Mouse (Mus musculus): ENCODE measurements around the gene Enox1. TPM values are rescaled to one million over a fixed set of nuclear protein-coding genes. Genes with fewer than 3 reads are reported as not detected.

The Enox1 gene
- polyA plus RNA-seq, 1 experiment from 2014 or later = 1.9 TPM

DNA sequence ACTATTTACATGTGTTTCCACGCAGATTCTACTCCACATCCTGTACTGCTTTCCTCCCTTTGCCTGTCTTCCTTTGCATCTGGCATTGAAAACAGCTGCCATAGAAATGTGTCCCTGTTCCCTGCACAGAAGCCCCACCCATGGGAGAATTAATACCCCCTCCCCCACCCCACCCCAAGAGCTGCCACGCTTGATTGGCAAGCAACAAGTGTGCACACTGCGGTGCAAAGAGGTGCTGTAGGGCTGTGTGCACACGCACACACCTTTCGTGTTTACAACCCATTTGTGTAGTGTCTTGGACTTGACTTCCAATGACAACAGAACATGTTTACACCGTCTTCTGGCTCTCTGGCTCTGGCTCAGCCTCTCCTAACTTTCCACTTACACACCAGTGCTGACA lies 154.9 kb downstream of the Enox1 start:
- ATAC-seq (replicated peaks; ENCODE audit: extremely low read depth, insufficient read depth, low FRiP score) = no peak
- no peaks in the 10 kb centered on the region for H3K36me3 ChIP-seq (ENCODE audit: control insufficient read depth, insufficient read depth)
- 74% methylated on average over 6 of the region's 6 CpGs for WGBS
- no peaks in the 10 kb centered on the region for H3K27me3 ChIP-seq (ENCODE audit: control insufficient read depth, insufficient read depth, low read length)
- H3K4me2 ChIP-seq (ENCODE audit: low read depth, low read length) = no peak overlapping the region
- no peak overlapping the region for H3K9ac ChIP-seq (ENCODE audit: low read length)
- no peaks in the 10 kb centered on the region for H3K4me1 ChIP-seq (ENCODE audit: control insufficient read depth, insufficient read depth, low read length)
- no peak overlapping the region for H3K27ac ChIP-seq (ENCODE audit: low read length)
- H3K4me3 ChIP-seq (ENCODE audit: low read length) = no peak overlapping the region
- H3K9me3 ChIP-seq (replicated peaks; ENCODE audit: control insufficient read depth, low read length) = no peaks in the 10 kb centered on the region

DNA sequence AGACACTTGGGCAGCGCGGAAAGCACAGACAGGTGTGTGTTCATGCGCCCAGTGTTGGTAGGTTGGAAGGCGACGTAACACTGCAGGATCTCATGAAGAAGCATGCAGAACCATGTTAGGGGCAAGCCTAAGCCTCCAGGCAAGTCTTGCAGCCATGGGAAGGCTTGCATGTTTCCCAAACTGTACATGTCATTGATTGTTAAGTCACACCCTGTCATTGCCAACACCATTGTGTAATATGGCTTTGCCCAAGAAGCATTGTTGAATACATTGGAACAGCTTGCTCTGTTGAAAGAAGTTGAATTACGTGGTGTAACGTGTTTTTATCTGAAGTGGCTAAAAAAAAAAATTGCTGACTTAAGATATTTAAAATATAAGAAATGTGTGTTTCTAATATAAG lies 162.8 kb downstream of the Enox1 start:
- Histone ChIP-seq H3K36me3 (ENCODE audit: control insufficient read depth, insufficient read depth) (no peaks in the 10 kb centered on the region), H3K9ac (ENCODE audit: low read length) (no peak overlapping the region), H3K27me3 (ENCODE audit: control insufficient read depth, insufficient read depth, low read length) (no peaks in the 10 kb centered on the region), H3K4me1 (ENCODE audit: control insufficient read depth, insufficient read depth, low read length) (no peaks in the 10 kb centered on the region), H3K27ac (ENCODE audit: low read length) (no peak overlapping the region), H3K4me3 (ENCODE audit: low read length) (no peak overlapping the region), H3K4me2 (ENCODE audit: low read depth, low read length) (no peak overlapping the region), H3K9me3 (replicated peaks; ENCODE audit: control insufficient read depth, low read length) (no peaks in the 10 kb centered on the region)
- ATAC-seq (replicated peaks; ENCODE audit: extremely low read depth, insufficient read depth, low FRiP score) = no peak
- 81% methylated on average over 7 of the region's 7 CpGs for WGBS

DNA sequence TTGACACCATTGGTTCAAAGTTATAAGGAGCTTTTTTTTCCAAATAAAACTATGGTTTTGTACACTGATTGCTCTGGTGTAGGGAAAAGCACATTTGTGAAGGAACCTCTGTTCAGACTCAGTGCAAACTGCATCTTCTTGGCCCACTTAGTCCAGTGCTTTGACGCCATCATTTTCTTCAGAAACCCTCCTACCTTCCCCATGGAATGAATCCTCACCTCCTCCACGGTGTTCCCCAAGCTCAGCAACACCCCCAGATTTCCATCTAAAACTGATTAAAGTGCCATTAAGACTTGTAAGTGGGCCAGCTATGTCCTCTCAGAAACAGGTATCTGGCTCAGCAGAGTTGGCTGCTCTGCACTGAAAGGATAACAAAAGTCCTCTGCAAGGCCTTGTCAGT lies 167.8 kb downstream of the Enox1 start:
- WGBS = 80% methylated on average over 2 of the region's 2 CpGs
- H3K9ac ChIP-seq (ENCODE audit: low read length) = no peak overlapping the region
- H3K9me3 ChIP-seq (replicated peaks; ENCODE audit: control insufficient read depth, low read length) = no peaks in the 10 kb centered on the region
- no peak overlapping the region for H3K27ac ChIP-seq (ENCODE audit: low read length)
- no peaks in the 10 kb centered on the region for H3K36me3 ChIP-seq (ENCODE audit: control insufficient read depth, insufficient read depth)
- H3K4me3 ChIP-seq (ENCODE audit: low read length) = no peak overlapping the region
- no peaks in the 10 kb centered on the region for H3K27me3 ChIP-seq (ENCODE audit: control insufficient read depth, insufficient read depth, low read length)
- no peak overlapping the region for H3K4me2 ChIP-seq (ENCODE audit: low read depth, low read length)
- ATAC-seq (replicated peaks; ENCODE audit: extremely low read depth, insufficient read depth, low FRiP score) = no peak
- H3K4me1 ChIP-seq (ENCODE audit: control insufficient read depth, insufficient read depth, low read length) = no peaks in the 10 kb centered on the region

DNA sequence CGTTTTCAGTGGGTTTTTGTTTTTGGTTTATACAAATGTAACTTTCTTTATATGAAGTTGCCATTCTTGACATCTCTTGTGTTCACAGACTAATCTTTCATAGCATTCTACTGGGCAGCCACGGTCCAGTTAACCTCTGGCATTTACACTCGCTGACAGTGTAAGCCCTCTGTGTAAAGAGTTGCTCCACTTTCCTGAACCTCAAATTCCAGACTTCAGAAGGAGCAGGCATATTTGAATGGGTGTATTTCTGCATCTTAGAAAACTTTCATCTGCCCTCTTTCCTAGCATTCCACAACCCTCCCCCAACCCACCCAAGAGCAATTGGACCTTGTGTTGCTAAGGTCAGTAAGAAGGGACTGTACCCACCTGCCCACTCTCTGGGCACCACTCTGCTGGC lies 171.1 kb downstream of the Enox1 start:
- Histone ChIP-seq H3K9ac (ENCODE audit: low read length) (no peak overlapping the region), H3K4me2 (ENCODE audit: low read depth, low read length) (no peak overlapping the region), H3K27me3 (ENCODE audit: control insufficient read depth, insufficient read depth, low read length) (no peaks in the 10 kb centered on the region), H3K27ac (ENCODE audit: low read length) (no peak overlapping the region), H3K36me3 (ENCODE audit: control insufficient read depth, insufficient read depth) (no peaks in the 10 kb centered on the region), H3K9me3 (replicated peaks; ENCODE audit: control insufficient read depth, low read length) (no peaks in the 10 kb centered on the region), H3K4me1 (ENCODE audit: control insufficient read depth, insufficient read depth, low read length) (no peaks in the 10 kb centered on the region), H3K4me3 (ENCODE audit: low read length) (no peak overlapping the region)
- no peak for ATAC-seq (replicated peaks; ENCODE audit: extremely low read depth, insufficient read depth, low FRiP score)
- WGBS = 77% methylated on average over 3 of the region's 3 CpGs

DNA sequence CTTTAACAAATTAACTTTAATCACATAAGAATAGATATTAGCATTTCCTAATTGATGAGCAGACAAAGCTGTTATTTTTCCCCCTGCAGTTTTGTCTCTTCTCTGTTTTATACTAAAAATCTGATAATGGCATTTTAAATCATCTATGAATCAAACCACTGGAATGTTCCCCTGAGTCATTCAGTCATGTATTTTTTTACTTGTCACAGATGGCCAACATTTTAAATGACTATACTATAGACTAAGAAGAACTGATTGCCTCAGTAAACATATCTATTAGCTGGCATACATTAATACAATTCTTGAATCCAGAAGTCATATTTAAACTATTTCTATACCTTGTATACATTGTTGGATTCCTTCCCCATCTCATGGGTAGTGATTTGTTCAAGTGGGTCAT lies 173.2 kb downstream of the Enox1 start:
- no peak overlapping the region for H3K4me2 ChIP-seq (ENCODE audit: low read depth, low read length)
- H3K27me3 ChIP-seq (ENCODE audit: control insufficient read depth, insufficient read depth, low read length) = no peaks in the 10 kb centered on the region
- H3K4me1 ChIP-seq (ENCODE audit: control insufficient read depth, insufficient read depth, low read length) = no peaks in the 10 kb centered on the region
- no peak overlapping the region for H3K27ac ChIP-seq (ENCODE audit: low read length)
- no peaks in the 10 kb centered on the region for H3K36me3 ChIP-seq (ENCODE audit: control insufficient read depth, insufficient read depth)
- no peaks in the 10 kb centered on the region for H3K9me3 ChIP-seq (replicated peaks; ENCODE audit: control insufficient read depth, low read length)
- ATAC-seq (replicated peaks; ENCODE audit: extremely low read depth, insufficient read depth, low FRiP score) = no peak
- H3K4me3 ChIP-seq (ENCODE audit: low read length) = no peak overlapping the region
- H3K9ac ChIP-seq (ENCODE audit: low read length) = no peak overlapping the region

DNA sequence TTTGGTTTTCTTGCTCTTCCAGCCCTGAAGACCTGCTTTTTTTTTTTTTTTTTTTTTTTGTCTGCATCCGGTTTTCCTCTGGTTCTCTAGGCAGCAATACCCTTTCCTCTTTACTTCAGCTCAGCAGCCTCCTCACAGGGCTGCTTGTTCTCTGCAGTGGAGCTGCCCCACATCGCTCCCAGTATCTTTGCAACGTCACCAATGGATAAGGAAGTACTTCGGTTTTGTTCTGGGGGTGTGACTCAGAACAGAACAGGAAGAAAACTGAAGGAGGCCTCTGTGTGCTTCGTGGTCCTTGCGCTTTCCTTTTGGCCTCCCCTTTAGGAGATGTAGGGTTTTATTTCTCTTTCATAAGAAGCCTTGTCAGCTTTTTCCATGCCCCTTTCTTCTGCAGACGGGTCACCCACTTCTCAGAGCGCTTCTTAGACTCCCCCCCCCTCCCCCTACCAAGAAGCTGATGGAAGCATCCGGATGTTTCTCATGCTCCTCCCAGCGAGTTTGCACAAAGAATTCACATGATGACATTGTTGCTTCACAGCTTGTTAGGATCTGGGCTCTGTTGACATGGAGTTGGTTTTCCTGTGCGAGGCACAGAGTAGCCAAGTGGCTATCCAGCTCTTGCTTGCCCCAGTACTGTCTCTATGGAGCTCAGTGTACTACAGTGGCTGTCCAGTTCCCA lies 187.2 kb downstream of the Enox1 start:
- 0 out of 2 replicates have a peak, but pooled peaks have one; percentile 41 for ATAC-seq (replicated peaks; ENCODE audit: extremely low read depth, insufficient read depth, low FRiP score)
- no peak overlapping the region for H3K9ac ChIP-seq (ENCODE audit: low read length)
- WGBS = 48% methylated on average over 11 of the region's 11 CpGs
- H3K36me3 ChIP-seq (ENCODE audit: control insufficient read depth, insufficient read depth) = no peaks in the 10 kb centered on the region
- no peaks in the 10 kb centered on the region for H3K27me3 ChIP-seq (ENCODE audit: control insufficient read depth, insufficient read depth, low read length)
- H3K4me2 ChIP-seq (ENCODE audit: low read depth, low read length) = no peak overlapping the region; the same call in none of the 2 replicates
- H3K4me1 ChIP-seq (ENCODE audit: control insufficient read depth, insufficient read depth, low read length) = no peaks in the 10 kb centered on the region
- H3K4me3 ChIP-seq (ENCODE audit: low read length) = no peak overlapping the region
- 0 out of 2 replicates have a peak overlapping the region, but pooled peaks have one; percentile 2 for H3K27ac ChIP-seq (ENCODE audit: low read length)
- H3K9me3 ChIP-seq (replicated peaks; ENCODE audit: control insufficient read depth, low read length) = no peaks in the 10 kb centered on the region

DNA sequence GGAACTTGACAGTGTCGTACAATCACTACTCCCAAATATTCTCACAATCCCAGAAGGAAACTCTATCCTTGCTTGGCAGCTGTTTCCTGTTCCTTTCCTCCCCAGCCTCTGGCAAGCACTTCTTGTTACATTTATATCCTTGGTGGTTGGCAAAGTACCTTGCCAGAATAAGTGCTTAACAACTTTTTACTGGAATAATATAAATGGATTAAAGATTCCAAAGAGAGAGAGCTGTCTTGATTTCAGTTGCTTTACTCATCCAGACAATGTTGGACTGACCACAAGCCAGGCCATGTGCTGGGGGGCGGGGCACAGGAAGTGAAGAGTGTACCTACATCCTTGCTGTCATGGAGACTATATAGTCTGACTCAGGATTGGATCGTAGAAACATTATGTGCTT lies 189.7 kb downstream of the Enox1 start:
- no peaks in the 10 kb centered on the region for H3K9me3 ChIP-seq (replicated peaks; ENCODE audit: control insufficient read depth, low read length)
- no peak overlapping the region for H3K4me3 ChIP-seq (ENCODE audit: low read length)
- no peak for ATAC-seq (replicated peaks; ENCODE audit: extremely low read depth, insufficient read depth, low FRiP score)
- H3K9ac ChIP-seq (ENCODE audit: low read length) = no peak overlapping the region
- no peak overlapping the region for H3K4me2 ChIP-seq (ENCODE audit: low read depth, low read length)
- 78% methylated on average over 3 of the region's 3 CpGs for WGBS
- H3K27me3 ChIP-seq (ENCODE audit: control insufficient read depth, insufficient read depth, low read length) = no peaks in the 10 kb centered on the region
- no peaks in the 10 kb centered on the region for H3K4me1 ChIP-seq (ENCODE audit: control insufficient read depth, insufficient read depth, low read length)
- no peak overlapping the region for H3K27ac ChIP-seq (ENCODE audit: low read length)
- no peaks in the 10 kb centered on the region for H3K36me3 ChIP-seq (ENCODE audit: control insufficient read depth, insufficient read depth)

DNA sequence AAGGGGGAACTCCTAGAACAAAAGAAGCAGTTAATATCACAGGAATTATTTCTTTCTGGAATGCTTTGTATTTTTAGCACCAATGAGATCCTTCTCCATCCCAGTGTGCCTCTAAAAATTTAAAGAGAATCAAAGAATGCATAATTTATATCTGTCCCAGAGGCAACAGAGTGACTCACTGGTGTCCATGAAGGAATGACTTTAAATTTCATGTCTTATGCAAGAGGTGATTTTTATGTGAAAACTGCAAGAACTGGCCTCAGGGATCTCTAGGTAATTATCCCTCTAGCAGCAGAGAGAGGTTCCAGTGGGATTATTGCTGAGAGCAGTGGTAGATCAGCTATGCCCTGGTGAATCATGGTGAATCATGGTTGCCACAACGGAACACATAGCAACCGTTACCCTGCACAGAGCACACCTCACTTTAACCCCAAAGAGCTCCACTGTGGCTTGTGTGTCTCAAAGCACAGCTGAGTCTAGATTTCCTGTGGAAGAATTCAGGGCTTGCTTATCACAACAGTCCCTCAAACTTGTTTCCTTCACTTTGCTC lies 195.3 kb downstream of the Enox1 start:
- H3K4me3 ChIP-seq (ENCODE audit: low read length) = no peak overlapping the region
- no peak overlapping the region for H3K4me2 ChIP-seq (ENCODE audit: low read depth, low read length)
- H3K27ac ChIP-seq (ENCODE audit: low read length) = no peak overlapping the region
- H3K4me1 ChIP-seq (ENCODE audit: control insufficient read depth, insufficient read depth, low read length) = no peaks in the 10 kb centered on the region
- H3K9me3 ChIP-seq (replicated peaks; ENCODE audit: control insufficient read depth, low read length) = no peaks in the 10 kb centered on the region
- 75% methylated on average over 2 of the region's 2 CpGs for WGBS
- H3K9ac ChIP-seq (ENCODE audit: low read length) = no peak overlapping the region
- ATAC-seq (replicated peaks; ENCODE audit: extremely low read depth, insufficient read depth, low FRiP score) = no peak
- H3K27me3 ChIP-seq (ENCODE audit: control insufficient read depth, insufficient read depth, low read length) = no peaks in the 10 kb centered on the region
- no peaks in the 10 kb centered on the region for H3K36me3 ChIP-seq (ENCODE audit: control insufficient read depth, insufficient read depth)

DNA sequence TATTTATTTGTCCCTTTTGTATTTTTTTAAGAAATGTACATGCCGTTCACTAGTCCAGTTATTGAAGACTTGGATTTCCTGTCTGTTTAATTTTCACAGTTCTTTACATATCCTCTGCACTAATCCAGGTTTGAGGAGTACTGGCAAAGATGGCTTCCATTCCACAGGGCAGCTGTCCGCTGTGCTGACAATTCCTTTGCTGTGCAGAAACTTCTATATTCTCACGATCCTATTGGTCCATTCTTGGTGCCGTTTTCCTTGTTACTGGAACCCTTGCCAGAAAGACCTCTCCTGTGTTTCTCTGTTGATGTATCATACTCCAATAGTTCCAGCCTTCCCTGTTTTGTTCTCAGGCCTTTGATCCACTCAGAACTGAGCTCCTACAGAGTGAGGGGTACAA lies 206.1 kb downstream of the Enox1 start:
- Histone ChIP-seq H3K9ac (ENCODE audit: low read length) (no peak overlapping the region), H3K4me1 (ENCODE audit: control insufficient read depth, insufficient read depth, low read length) (no peaks in the 10 kb centered on the region), H3K27ac (ENCODE audit: low read length) (no peak overlapping the region), H3K4me2 (ENCODE audit: low read depth, low read length) (no peak overlapping the region), H3K9me3 (replicated peaks; ENCODE audit: control insufficient read depth, low read length) (no peaks in the 10 kb centered on the region), H3K27me3 (ENCODE audit: control insufficient read depth, insufficient read depth, low read length) (no peaks in the 10 kb centered on the region), H3K4me3 (ENCODE audit: low read length) (no peak overlapping the region), H3K36me3 (ENCODE audit: control insufficient read depth, insufficient read depth) (no peaks in the 10 kb centered on the region)
- 71% methylated on average over 4 of the region's 4 CpGs for WGBS
- ATAC-seq (replicated peaks; ENCODE audit: extremely low read depth, insufficient read depth, low FRiP score) = no peak
